Mouse (Mus musculus): ENCODE results near the gene Frmd6.

DNA sequence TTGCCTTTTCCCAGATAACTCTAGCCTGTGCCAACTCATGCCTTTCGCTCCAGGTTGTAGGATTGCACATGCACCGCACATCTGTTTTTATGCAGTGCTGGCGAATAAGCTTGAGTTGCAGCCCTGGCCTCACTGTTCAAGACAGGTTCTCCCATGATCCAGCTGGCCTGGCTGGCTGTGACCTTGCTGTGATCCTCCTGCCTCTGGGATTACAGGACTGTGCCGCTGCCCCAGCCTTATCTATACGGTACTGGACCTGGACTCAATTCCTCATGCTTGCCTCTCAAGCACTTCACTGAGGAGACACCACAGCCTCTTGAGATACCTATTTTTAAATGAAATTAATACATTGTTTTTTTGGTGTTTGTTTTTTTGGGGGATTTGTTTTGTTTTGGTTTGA lies 118.9 kb downstream of the Frmd6 start:
- TF ChIP-seq POLR2A (IDR thresholded peaks at IDR 0.05; ENCODE audit: borderline replicate concordance, control insufficient read depth, low read depth, low read length), result no peak
- no peak for TF ChIP-seq CTCF (IDR thresholded peaks at IDR 0.05; ENCODE audit: control insufficient read depth, insufficient read depth, low read length)

Measured in bone marrow, adult 2 months (tissue).